Mouse (Mus musculus) bone marrow macrophage, adult 2 months (primary cell): ENCODE data around the gene Shank3. TPM values are rescaled to one million over a fixed set of nuclear protein-coding genes. Genes with fewer than 3 reads are reported as not detected.

Experiments
- H3K27ac ChIP-seq: 2 replicates; pipeline ENCODE4 v1.5.1; 2012; ENCODE audit warnings: low read depth, low read length; ENCODE audit not compliant: insufficient read depth
- H3K4me1 ChIP-seq: 2 replicates; pipeline ENCODE4 v1.6.1; 2012; ENCODE audit warnings: low read length; ENCODE audit not compliant: control insufficient read depth, insufficient read depth
- H3K4me3 ChIP-seq: 2 replicates; pipeline ENCODE4 v1.5.1; 2012; ENCODE audit warnings: mild to moderate bottlenecking, low read length, moderate library complexity; ENCODE audit not compliant: insufficient read depth
- CTCF ChIP-seq: IDR thresholded peaks from 2 replicates; pipeline ENCODE4 v1.5.1; 2012; ENCODE audit warnings: low read depth, mild to moderate bottlenecking, low read length, moderate library complexity
- POLR2A ChIP-seq: IDR thresholded peaks from 2 replicates; pipeline ENCODE4 v1.6.1; 2012; ENCODE audit warnings: mild to moderate bottlenecking, low read depth, low read length, borderline replicate concordance
- polyA plus RNA-seq: library from polyadenylated mRNA; stranded (reverse); fragments of >200 nt; gene quantifications from 2 replicates; pipeline ENCODE4 v1.2.4, GENCODE M21; 2012; ENCODE audit not compliant: missing spikeins, insufficient read depth, insufficient read length

Shank3 gene
- polyA plus RNA-seq, 1 experiment: not detected

- no peaks in the 10 kb centered on the region for H3K4me1 ChIP-seq
- H3K4me3 ChIP-seq: no peak overlapping the region
- no peak overlapping the region for H3K27ac ChIP-seq
- TF ChIP-seq POLR2A (no peak), CTCF (no peak)
These were observed 29.5 kb downstream of the Shank3 start for GRCm38 (mm10) chr15:89528923-89529322.

GRCm38 (mm10) chr15:89530336-89530735 is 30.9 kb downstream of the Shank3 start:
- TF ChIP-seq CTCF: peak; percentile 39; the same call in 1 of the 2 replicates
- TF ChIP-seq POLR2A: no peak
- no peaks in the 10 kb centered on the region for H3K4me1 ChIP-seq
- no peak overlapping the region for H3K4me3 ChIP-seq
- H3K27ac ChIP-seq: no peak overlapping the region

DNA sequence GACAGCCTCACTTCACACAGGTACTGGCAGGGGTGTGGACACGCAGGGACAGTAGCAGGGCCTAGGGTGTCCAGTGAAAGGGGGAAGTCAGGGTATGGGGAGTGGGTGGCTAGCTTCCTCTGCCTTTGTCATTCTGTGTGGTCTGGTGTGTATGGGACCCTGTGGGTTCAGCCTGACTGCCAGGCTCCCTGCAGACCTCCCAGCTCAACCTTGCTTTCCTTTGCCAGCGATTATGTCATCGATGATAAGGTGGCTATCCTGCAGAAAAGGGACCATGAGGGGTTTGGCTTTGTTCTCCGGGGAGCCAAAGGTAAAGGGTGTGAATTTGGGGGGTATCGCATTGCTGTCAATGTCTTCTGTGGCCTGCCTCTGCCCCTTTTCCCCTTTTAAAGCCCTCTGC is 32.0 kb downstream of the Shank3 start:
- no peak overlapping the region for H3K4me3 ChIP-seq
- TF ChIP-seq POLR2A: no peak
- TF ChIP-seq CTCF: no peak
- H3K4me1 ChIP-seq: no peaks in the 10 kb centered on the region
- no peak overlapping the region for H3K27ac ChIP-seq

DNA sequence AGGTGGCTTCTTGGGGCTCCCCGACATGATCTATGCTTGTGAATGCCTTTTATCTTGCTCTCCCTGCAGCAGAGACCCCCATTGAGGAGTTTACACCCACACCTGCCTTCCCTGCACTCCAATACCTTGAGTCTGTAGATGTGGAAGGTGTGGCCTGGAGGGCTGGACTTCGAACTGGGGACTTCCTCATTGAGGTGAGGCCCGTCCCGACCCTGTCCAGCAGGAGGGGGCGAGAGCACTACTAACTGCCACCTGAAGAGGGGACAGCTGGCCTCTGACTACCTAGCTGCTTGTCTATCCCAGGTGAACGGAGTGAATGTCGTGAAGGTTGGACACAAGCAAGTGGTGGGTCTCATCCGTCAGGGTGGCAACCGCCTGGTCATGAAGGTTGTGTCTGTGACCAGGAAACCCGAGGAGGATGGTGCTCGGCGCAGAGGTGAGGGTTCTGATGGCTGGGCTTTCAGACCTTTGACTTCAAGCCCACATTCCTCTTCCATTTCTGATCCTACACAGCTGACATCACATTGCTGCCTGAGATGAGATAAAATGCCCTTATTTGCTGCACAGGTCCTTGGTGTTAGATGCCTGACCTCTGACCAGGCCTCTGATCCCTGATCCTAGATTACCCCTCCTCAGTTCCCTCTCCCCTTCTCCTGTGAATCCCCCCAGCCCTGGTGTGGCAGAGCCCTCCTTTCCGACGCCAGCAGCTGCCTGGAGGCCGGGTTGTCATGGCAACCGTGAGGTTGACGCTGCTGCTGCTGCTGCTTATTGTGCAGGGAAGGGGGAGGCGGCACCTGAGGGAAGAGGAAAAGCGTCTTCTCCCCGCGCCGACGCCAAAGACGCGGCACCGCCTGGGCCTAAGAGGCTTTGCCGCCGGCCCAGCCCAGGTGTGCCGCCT is 32.9 kb downstream of the Shank3 start:
- H3K4me3 ChIP-seq: no peak overlapping the region
- H3K27ac ChIP-seq: no peak overlapping the region
- H3K4me1 ChIP-seq: no peaks in the 10 kb centered on the region
- TF ChIP-seq CTCF: no peak
- no peak for TF ChIP-seq POLR2A

DNA sequence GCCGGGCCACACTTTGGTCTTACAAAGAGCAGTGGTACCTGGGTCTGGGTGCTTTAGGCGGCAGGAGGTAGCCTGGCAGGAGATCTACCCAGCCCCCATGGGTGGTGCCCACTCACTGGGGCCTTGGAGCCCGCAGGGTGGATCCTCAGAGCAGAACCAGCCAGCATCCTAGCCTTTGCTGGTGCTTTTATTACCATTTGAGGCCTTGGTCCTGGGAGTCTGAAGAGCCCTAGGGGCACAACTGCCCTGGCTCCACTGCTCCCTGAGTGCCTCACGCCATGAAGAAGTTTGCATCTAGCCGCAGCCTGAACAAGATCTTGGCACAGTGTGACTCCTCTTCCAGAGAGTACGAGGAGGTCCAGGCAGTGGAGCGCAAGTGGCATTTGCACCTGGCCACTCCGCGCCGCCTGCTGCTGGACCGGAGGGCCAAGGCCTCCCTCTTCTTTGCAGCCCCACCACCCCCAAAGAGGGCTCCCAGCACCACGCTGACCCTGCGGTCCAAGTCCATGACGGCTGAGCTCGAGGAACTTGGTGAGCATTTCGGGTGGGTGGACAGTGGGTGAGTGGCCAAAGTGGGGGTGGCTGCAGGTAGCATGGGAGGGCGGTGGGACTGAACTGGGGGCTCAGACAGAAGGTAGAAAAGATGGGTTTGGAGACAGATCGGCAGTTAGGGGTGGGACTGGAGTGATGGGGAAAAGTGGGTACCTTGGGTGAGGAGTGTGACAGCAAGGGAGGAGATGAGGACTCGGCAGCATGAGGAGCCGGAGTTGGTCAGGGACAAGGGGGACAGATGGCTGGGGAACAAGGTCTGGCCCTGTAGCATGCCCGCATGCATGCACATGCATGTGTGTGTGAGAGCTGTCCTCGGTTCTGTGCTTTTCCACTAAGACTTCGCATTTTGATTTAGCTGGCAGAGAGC is 33.8 kb downstream of the Shank3 start:
- H3K4me1 ChIP-seq: no peaks in the 10 kb centered on the region
- no peak overlapping the region for H3K27ac ChIP-seq
- TF ChIP-seq CTCF: no peak
- no peak for TF ChIP-seq POLR2A
- H3K4me3 ChIP-seq: no peak overlapping the region

DNA sequence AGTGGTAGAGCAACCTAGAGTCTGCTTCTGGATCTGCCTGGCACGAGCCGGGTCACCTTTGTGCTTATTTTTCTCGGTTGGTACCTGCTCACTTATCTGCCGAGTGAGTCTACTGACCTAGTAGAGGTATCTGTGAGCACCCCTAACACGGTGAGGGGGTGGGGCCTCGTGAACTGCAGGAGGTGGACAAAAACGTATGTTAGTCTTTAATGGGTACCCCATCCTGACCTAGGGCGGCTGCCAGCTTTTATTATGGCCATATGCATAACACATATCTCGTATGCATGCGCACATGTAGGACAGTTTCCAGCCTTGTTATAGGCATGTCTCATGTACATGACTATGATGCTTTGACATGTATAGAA is 34.4 kb downstream of the Shank3 start:
- Histone ChIP-seq H3K27ac (no peak overlapping the region), H3K4me3 (no peak overlapping the region), H3K4me1 (no peaks in the 10 kb centered on the region)
- TF ChIP-seq POLR2A (no peak), CTCF (no peak)

DNA sequence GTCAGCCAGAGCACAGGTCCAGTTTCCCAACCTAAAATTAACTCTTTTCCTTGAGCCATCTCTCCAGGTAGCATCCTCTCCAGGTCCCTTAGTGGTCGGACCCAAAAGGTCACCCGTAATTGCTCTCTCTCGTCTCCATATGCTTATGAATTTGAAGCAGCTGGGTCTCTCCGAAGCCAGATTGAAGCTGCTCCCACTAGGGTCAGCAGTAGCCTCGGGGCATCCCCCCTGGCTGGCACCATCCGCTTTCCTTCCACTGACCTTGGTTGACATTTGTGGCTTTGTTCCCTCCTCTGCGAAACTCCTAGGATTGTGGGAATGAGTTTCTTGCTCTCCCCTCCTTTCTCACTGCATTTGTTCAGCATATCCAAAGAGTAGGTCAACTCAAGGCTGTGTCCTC is 44.7 kb downstream of the Shank3 start:
- no peaks in the 10 kb centered on the region for H3K4me1 ChIP-seq
- no peak overlapping the region for H3K4me3 ChIP-seq
- no peak for TF ChIP-seq POLR2A
- H3K27ac ChIP-seq: no peak overlapping the region

DNA sequence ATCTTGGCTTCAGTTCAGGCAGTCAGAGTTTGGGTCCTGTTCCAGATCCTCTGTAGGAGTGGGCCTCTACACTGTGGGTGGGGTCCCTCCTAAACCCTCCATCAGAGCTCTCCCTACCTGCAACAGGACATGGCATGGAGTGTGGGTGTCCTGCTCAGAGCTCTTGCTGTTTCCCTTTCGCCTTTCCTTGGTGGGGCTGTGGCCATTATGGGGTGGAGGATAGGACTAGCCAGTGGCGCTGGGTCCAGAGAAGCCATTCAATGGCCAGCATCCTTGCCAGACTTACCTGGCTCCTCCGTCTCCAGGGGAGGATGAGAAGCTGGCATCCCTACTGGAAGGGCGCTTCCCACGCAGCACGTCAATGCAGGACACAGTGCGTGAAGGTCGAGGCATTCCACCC is 47.9 kb downstream of the Shank3 start:
- TF ChIP-seq CTCF (no peak), POLR2A (no peak)
- no peak overlapping the region for H3K4me3 ChIP-seq
- no peaks in the 10 kb centered on the region for H3K4me1 ChIP-seq
- H3K27ac ChIP-seq: no peak overlapping the region

DNA sequence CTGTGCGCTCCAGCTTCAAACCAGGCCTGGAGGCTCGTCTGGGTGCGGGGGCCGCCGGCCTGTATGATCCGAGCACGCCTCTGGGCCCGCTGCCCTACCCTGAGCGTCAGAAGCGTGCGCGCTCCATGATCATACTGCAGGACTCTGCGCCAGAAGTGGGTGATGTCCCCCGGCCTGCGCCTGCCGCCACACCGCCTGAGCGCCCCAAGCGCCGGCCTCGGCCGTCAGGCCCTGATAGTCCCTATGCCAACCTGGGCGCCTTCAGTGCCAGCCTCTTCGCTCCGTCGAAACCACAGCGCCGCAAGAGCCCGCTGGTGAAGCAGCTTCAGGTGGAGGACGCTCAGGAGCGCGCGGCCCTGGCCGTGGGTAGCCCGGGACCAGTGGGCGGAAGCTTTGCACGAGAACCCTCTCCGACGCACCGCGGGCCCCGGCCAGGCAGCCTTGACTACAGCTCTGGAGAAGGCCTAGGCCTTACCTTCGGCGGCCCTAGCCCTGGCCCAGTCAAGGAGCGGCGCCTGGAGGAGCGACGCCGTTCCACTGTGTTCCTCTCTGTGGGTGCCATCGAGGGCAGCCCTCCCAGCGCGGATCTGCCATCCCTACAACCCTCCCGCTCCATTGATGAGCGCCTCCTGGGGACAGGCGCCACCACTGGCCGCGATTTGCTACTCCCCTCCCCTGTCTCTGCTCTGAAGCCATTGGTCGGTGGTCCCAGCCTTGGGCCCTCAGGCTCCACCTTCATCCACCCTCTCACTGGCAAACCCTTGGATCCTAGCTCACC is 48.6 kb downstream of the Shank3 start:
- Histone ChIP-seq H3K4me3 (no peak overlapping the region), H3K27ac (no peak overlapping the region), H3K4me1 (no peaks in the 10 kb centered on the region)
- TF ChIP-seq POLR2A (no peak), CTCF (no peak)
